Mouse (Mus musculus) telencephalon, adult 2 months (tissue): ENCODE data around the gene Brms1.
"Not testable (repeated sequence)": the region's sequence is repeated elsewhere in the genome, so short reads cannot be mapped to it uniquely, and the experiment has no call there.

ENCODE experiments used
- DNase-seq: peaks from one replicate; pipeline ENCODE4 v3.0.0-alpha.2; 2011; ENCODE audit warnings: low read depth, low spot score

Brms1 gene

GRCm38 (mm10) chr19:5040862-5041523 is at the start of gene Brms1:
Gene Brms1, plus strand, starts transcription at chr19:5041354.
- peak; percentile 93 for DNase-seq

- DNase-seq: no peak
Observed at GRCm38 (mm10) chr19:4992371-4992770, 48.8 kb upstream of the Brms1 start.

GRCm38 (mm10) chr19:4992904-4993303 is 48.2 kb upstream of the Brms1 start:
- DNase-seq: peak; percentile 95

GRCm38 (mm10) chr19:4994043-4994442 is 47.1 kb upstream of the Brms1 start:
- peak; percentile 97 for DNase-seq

- peak; percentile 79 for DNase-seq
Observed at GRCm38 (mm10) chr19:4999445-5000140, 41.6 kb upstream of the Brms1 start.

- DNase-seq: peak; percentile 98
Observed at GRCm38 (mm10) chr19:5001666-5002406, 39.3 kb upstream of the Brms1 start.

GRCm38 (mm10) chr19:5003644-5004043 is 37.5 kb upstream of the Brms1 start:
- not testable (repeated sequence) for DNase-seq

GRCm38 (mm10) chr19:5004925-5005324 is 36.2 kb upstream of the Brms1 start:
- DNase-seq: no peak

- DNase-seq: no peak
Observed at GRCm38 (mm10) chr19:5013138-5013537, 28.0 kb upstream of the Brms1 start.

- no peak for DNase-seq
Observed at GRCm38 (mm10) chr19:5014961-5015398, 26.2 kb upstream of the Brms1 start.

- DNase-seq: no peak
Observed at GRCm38 (mm10) chr19:5016221-5016742, 24.9 kb upstream of the Brms1 start.

GRCm38 (mm10) chr19:5016782-5017181 is 24.4 kb upstream of the Brms1 start:
- DNase-seq: no peak

GRCm38 (mm10) chr19:5017611-5018010 is 23.5 kb upstream of the Brms1 start:
- no peak for DNase-seq

GRCm38 (mm10) chr19:5018191-5018590 is 23.0 kb upstream of the Brms1 start:
- DNase-seq: no peak

- no peak for DNase-seq
Observed at GRCm38 (mm10) chr19:5021416-5021815, 19.7 kb upstream of the Brms1 start.

GRCm38 (mm10) chr19:5023621-5024479 is 17.3 kb upstream of the Brms1 start, which contains the start of gene Slc29a2:
Gene Slc29a2, plus strand, starts transcription at chr19:5023860.
- peak; percentile 85 for DNase-seq

- no peak for DNase-seq
Observed at GRCm38 (mm10) chr19:5026111-5026510, 15.0 kb upstream of the Brms1 start.

GRCm38 (mm10) chr19:5032686-5033085 is 8.5 kb upstream of the Brms1 start:
- DNase-seq: no peak

- DNase-seq: no peak
Observed at GRCm38 (mm10) chr19:5036577-5036976, 4.6 kb upstream of the Brms1 start.

GRCm38 (mm10) chr19:5037678-5038571 is 3.2 kb upstream of the Brms1 start:
- peak; percentile 77 for DNase-seq
